Mouse (Mus musculus) CH12F3 (cell line): Measurements from ENCODE around the gene Vasp.

ENCODE experiments used
- in situ Hi-C: fragments of 300-500 bp; cut with MboI; formaldehyde crosslinking; loops from 2 replicates; pipeline ENCODE4 v1.14.3; 2020; ENCODE audit warnings: low sequenced_read_pairs

The Vasp gene

GRCm38 (mm10) chr7:19271238-19272172, at the start of gene Vasp:
TSS of gene Vasp (minus strand) at chr7:19271817.
- in situ Hi-C loops: loop anchor here (10.0 kb wide), 1 partner anchor 97 kb away; the partner anchor contains the start of gene Eml2

GRCm38 (mm10) chr7:19320637-19321036, 49.0 kb upstream of the Vasp start:
- in situ Hi-C loops: no loop called here

- in situ Hi-C loops: no loop called here
These were observed 48.3 kb upstream of the Vasp start for GRCm38 (mm10) chr7:19319906-19320305.

DNA sequence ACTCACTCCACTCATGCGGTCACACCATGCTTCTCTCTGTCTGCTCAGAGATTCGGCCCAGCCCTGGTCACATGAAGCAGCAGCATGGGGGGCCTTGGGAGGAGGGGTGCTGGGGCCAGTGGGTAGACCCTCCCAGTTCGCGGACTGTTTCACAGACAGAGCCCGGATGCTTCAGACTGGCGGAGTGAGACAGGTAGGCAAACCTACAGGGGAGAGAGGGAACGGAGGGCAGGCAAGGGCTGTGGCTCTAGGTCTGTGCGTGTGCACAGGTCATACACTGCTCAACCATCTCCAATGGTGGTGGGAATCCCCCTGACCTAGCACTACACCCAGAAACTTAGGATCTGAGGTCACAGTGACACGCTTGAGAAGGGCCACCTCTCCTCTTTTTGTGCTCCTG, 47.8 kb upstream of the Vasp start:
- in situ Hi-C loops: no loop called here

DNA sequence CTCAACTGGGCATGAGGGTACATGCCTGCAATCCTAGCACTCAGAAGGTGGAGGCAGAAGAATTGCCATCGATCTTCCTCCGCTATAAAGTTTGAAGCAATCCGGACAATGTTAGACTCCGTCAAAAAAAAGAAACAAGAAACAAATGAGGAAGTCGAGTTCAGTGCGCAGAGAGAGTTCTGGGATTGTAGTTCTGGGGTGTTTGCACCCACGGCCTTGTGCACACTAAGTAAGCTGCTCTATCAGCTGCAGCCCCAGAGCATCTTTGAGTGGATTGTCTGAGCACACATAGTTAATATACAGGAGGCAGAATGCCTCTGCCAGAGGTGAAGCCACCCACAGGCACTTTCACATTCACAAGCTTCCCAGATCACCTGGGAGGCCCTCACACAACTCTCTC, 47.1 kb upstream of the Vasp start:
- in situ Hi-C loops: no loop called here

GRCm38 (mm10) chr7:19318201-19318600, 46.6 kb upstream of the Vasp start:
- in situ Hi-C loops: no loop called here

DNA sequence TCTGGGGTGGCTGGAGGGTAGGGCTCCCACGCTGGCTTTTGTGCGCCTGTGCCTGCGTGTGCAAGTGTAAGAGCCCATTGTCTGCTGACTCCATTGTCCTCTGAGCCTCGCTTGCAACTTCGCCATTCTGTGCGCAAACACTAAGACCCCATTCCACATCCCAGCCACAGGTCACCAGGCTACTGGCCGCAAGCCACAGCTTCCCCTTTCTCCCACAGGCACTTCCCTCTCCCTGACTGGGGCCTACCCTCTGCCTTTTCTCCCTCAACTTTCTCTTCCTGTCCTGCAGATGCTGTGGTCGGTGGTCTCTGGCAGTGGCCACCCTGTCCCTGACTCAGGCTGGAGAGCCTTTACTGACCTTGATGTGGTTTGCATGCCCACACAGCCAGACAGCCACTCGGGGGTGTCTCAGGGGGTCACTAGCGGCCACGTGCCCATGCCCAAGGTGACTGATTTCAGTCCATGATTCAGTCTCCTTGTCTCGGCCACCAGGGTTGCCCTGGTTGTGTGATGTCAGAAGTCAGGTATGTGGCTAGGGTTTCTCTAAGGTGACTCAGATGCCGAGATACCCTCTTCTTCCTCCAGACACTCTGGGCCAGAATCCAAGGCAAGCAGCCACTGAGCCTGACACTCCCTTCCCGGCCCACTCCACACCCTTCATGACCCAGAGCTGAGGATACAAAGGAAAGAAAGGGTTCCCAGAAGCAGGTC, 45.0 kb upstream of the Vasp start:
- in situ Hi-C loops: no loop called here

DNA sequence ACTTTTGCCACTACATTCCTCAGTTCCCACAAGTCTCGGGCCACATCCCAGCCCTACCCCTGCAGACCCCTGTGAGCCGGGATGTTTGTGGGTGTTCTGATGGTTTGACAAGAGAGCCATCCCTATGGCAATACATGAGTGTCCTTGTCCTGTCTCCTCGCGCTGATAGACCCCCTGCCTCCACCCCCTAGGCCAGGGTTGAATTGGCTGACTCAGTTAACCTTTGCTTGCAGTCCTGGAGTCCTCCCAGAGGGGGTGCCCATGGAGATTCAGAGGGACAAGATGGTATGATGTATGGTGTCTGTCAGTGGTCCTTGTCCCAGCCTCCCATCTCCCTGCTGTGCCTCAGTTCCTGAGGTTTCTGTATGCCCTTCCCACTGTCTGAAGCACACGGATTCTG, 42.4 kb upstream of the Vasp start:
- in situ Hi-C loops: no loop called here

DNA sequence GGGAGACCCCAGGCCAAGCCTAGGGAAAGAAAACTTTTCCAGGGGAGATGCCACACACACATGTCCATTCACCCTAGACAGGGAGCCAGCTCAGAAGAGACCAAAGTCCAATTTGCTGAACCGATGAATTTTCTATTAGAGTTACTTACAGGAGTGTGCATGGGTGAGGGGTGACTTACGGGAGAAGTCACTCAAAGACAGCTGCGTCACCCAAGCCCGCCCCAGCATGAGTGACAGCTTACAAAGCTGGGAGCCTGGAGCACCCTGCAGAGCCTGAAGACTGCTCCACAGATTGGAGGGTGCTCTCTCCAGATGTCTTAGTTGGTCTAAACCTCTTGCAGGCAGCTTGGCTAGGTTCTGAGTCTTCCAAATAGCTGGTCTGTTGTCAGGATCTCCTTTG, 40.4 kb upstream of the Vasp start:
- in situ Hi-C loops: no loop called here

DNA sequence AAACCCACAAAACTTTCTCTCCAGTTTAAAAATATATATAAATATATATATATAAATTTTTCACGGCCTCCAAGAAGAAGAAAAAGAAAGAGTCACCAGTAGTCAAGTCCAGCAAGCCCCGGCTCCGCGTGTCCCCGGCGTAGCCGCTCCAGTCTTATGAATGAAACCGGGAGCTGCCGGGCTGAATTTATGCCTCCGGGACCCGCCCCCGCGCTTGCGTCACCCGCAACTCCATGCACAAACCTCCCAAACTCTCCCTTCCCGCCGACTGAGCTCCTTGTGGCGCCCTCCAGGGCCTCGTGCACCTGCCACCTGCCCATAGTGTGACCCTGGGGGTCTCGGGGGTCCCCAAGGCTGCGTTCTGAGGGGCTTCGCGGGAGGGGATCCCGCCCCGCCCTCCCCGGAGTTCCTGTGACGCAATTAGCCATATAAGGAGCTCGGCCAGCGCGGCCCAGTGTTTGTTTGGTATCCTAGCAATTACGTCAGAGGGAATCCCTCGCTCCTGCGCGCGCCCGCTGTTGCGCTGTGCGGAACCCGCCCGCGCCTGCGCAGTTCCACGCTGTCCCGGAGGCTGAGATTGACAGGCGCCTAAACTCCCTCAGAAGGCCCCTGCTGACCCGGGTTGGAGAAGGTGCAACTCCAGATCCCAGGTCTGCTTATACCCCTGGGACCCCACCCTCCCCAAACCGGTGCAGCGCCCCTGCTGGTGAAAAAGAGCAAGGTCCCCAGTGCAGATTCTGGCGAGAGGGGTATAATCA, 38.4 kb upstream of the Vasp start, which contains the start of gene Fosb:
Gene Fosb, minus strand, starts transcription at position 168 of the 758 bp plus-strand sequence.
- in situ Hi-C loops: loop anchor here (5.0 kb wide), 1 partner anchor 32 kb away; the partner anchor contains the start of gene Ercc1

- in situ Hi-C loops: loop anchor here (5.0 kb wide), 1 partner anchor 33 kb away; the partner anchor contains the start of gene Ercc1
These were observed 37.8 kb upstream of the Vasp start for GRCm38 (mm10) chr7:19309278-19309883.

DNA sequence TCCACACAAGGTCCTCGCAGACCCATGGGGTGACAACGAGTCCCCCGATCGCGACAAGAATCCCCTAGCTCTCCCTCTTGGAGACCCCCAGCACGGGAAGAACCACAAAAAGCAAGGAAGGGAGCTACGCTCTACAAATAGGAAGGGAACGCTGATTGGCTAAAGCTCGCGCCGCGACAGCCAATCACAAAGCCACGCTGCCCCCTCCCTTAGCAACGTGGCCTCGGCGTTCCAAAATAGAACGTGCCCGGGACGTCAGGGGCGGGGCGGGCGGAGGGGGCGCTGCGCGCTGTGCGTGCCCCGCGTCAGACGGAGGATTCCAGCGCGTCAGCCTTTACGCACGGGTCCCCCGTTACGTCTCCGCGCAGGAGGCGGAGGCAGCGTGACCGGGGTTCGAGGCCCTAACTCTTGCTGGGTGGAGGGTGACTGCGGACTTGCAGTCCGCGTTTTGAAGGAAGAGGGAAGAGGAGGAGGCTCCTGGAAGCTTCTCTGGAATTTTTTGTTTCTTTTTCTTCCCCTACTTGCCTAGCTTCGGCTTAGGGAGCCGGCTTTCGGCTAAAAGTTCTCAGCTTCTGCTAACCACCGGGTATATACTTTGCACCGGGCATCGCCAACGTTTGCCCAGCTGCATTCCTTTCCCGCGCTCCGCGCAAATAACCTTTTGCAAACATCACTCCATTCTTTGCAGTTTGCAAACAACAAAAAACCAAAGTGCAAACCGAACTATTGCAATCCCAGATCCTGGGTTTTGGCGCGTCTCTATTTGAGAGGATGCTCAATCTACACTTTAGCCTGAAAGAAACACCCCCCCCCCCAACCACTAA, 37.0 kb upstream of the Vasp start:
- in situ Hi-C loops: loop anchor here (5.0 kb wide), 1 partner anchor 34 kb away; the partner anchor contains the start of gene Ercc1

- in situ Hi-C loops: loop anchor here (5.0 kb wide), 1 partner anchor 34 kb away; the partner anchor contains the start of gene Ercc1
These were observed 36.3 kb upstream of the Vasp start for GRCm38 (mm10) chr7:19307739-19308453.

DNA sequence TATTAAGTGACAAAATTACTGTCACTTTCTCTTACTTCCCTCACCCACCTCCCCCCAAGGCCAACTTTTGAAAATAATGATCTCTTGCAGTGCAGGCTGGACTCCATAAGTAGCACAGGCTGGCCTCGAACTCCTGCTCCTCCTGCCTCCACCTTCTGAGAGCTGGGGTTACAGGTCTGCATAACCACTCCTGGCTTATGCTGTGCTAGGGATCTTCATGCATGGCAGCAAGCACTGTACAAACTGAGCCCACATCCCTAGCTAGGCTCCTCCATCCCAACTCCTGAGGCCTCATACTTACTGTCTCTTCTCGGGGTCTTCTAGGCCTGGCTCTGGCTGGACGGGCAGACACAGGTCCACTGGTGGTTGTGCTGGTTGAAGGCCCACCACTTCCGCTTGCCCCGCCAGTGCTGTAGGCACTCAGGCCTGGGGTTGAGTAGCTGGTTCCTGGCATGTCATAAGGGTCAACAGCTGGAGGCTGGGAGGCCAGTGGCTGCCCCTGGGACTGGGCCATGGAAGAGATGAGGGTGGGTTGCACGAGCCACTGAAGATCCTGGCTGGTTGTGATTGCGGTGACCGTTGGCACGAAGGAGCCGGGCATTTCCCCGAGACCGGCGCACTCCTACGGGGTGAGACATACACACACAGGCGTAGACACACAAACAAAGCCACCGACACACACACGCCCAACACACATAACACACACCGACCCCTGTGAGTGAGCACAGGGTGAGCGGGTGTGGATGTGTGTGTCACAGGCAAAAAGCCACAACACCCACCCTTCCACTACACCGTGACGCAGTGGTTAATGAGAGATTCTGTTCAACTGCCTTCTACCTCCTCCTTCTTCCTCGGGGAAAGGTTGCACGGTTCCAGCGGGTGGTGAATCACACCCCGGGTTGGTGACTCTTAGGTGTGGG, 35.5 kb upstream of the Vasp start:
- in situ Hi-C loops: loop anchor here (5.0 kb wide), 1 partner anchor 35 kb away; the partner anchor contains the start of gene Ercc1

DNA sequence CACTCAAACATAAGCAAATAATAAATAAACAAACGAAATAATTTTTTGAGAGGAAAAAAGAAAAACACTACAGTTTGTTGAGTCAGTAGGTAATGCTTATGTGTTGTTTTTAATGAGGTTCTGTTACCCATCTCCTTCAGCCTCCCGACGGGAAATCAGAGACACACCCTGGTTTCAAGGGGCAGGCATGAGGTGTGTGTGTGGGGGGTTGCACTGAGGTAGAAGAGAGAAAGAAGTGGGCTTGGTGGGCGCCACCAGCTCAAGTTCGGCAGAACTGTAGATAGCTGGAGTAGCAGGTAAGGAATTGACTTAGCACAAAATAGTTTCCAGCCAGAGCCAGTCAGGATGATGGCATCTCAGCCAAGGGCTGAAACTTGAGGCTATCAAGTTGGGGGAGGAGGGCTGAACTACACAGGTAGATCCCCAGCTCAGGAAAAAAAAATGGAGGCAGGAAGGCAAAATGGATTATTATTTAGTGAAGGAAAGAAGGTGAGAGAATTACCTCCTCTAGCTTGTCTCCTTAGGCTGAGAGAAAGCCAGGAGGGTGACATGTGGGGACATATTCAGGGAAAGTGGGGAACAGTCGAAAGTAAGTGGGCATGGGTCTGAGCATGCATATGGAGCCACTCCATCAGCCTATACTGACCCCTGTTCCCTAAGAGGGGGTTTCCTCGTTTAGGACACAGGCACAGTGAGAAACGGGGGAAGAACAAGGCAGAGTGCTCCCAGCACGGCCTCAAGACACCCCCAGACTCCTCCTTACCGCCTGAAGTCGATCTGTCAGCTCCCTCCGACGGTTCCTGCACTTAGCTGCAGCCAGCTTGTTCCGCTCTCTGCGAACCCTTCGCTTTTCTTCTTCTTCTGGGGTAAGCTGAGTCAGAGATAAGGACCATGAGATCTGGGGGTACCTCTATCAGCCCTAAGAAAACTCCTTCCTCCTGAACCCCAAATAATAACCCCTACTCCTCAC, 34.5 kb upstream of the Vasp start:
- in situ Hi-C loops: loop anchor here (5.0 kb wide), 1 partner anchor 36 kb away; the partner anchor contains the start of gene Ercc1

GRCm38 (mm10) chr7:19305413-19305735, 33.8 kb upstream of the Vasp start:
- in situ Hi-C loops: loop anchor here (5.0 kb wide), 1 partner anchor 37 kb away; the partner anchor contains the start of gene Ercc1
